Mouse (Mus musculus): ENCODE results near the gene Clstn2.

Clstn2 gene

GRCm38 (mm10) chr9:97538075-97538779 lies 494.8 kb downstream of the Clstn2 start:
- no peak for DNase-seq

- DNase-seq: no peak
Measured at GRCm38 (mm10) chr9:97534196-97534595, 498.8 kb downstream of the Clstn2 start.

GRCm38 (mm10) chr9:97533306-97533705 lies 499.7 kb downstream of the Clstn2 start:
- no peak for DNase-seq

- DNase-seq: no peak
Measured at GRCm38 (mm10) chr9:97532536-97532935, 500.4 kb downstream of the Clstn2 start.

- no peak for DNase-seq
Measured at GRCm38 (mm10) chr9:97527926-97528325, 505.1 kb downstream of the Clstn2 start.

GRCm38 (mm10) chr9:97527276-97527675 lies 505.7 kb downstream of the Clstn2 start:
- DNase-seq: no peak

GRCm38 (mm10) chr9:97525563-97525962 lies 507.4 kb downstream of the Clstn2 start:
- DNase-seq: no peak

- DNase-seq: no peak
Measured at GRCm38 (mm10) chr9:97524861-97525260, 508.1 kb downstream of the Clstn2 start.

GRCm38 (mm10) chr9:97520771-97521170 lies 512.2 kb downstream of the Clstn2 start:
- no peak for DNase-seq

GRCm38 (mm10) chr9:97517006-97517405 lies 516.0 kb downstream of the Clstn2 start:
- DNase-seq: no peak

- DNase-seq: no peak
Measured at GRCm38 (mm10) chr9:97514639-97515038, 518.3 kb downstream of the Clstn2 start.

- DNase-seq: no peak
Measured at GRCm38 (mm10) chr9:97512282-97512850, 520.6 kb downstream of the Clstn2 start.

GRCm38 (mm10) chr9:97501416-97501815 lies 531.6 kb downstream of the Clstn2 start:
- no peak for DNase-seq

- no peak for DNase-seq
Measured at GRCm38 (mm10) chr9:97495056-97495455, 537.9 kb downstream of the Clstn2 start.

- DNase-seq: no peak
Measured at GRCm38 (mm10) chr9:97491626-97492025, 541.4 kb downstream of the Clstn2 start.

- DNase-seq: no peak
Measured at GRCm38 (mm10) chr9:97490591-97491176, 542.3 kb downstream of the Clstn2 start.

- DNase-seq: no peak
Measured at GRCm38 (mm10) chr9:97486826-97487225, 546.2 kb downstream of the Clstn2 start.

- DNase-seq: no peak
Measured at GRCm38 (mm10) chr9:97481187-97481586, 551.8 kb downstream of the Clstn2 start.

GRCm38 (mm10) chr9:97476961-97477360 lies 556.0 kb downstream of the Clstn2 start:
- DNase-seq: no peak

- no peak for DNase-seq
Measured at GRCm38 (mm10) chr9:97476456-97476855, 556.5 kb downstream of the Clstn2 start.

GRCm38 (mm10) chr9:97474896-97475295 lies 558.1 kb downstream of the Clstn2 start:
- DNase-seq: no peak

GRCm38 (mm10) chr9:97471014-97471591 lies 561.9 kb downstream of the Clstn2 start:
- DNase-seq: no peak

- no peak for DNase-seq
Measured at GRCm38 (mm10) chr9:97460452-97460851, 572.5 kb downstream of the Clstn2 start.

GRCm38 (mm10) chr9:97459745-97460144 lies 573.2 kb downstream of the Clstn2 start:
- no peak for DNase-seq
